Mouse (Mus musculus) liver, adult 2 months (tissue): ENCODE measurements around the gene Auts2.

Experiments used
- CTCF ChIP-seq: fragments of 200-500 bp; IDR thresholded peaks from 2 replicates; pipeline ENCODE4 v1.5.1; 2011; ENCODE audit warnings: low read depth, low read length, control low read depth
- POLR2A ChIP-seq: fragments of 200-500 bp; IDR thresholded peaks from 2 replicates; pipeline ENCODE4 v1.6.1; 2011; ENCODE audit warnings: low read length, control low read depth; ENCODE audit not compliant: insufficient read depth; ENCODE audit errors: extremely low read depth

- TF ChIP-seq CTCF, result no peak
- TF ChIP-seq POLR2A, result no peak
These were observed 844.2 kb downstream of the Auts2 start for GRCm38 (mm10) chr5:131698900-131699299.
